Mouse (Mus musculus): Measurements from ENCODE around the gene Vrk2. TPM values are rescaled to one million over a fixed set of nuclear protein-coding genes. Genes with fewer than 3 reads are reported as not detected.

Gene Vrk2
- 59.4 and 64.5 TPM in 2 replicates for total RNA-seq (2014; fragmentation: Nextera tagmentation)
- 43.1 and 43.3 TPM in 2 replicates for total RNA-seq (2017)
- 26.1 and 33.7 TPM in 2 replicates for polyA plus RNA-seq (2012)

DNA sequence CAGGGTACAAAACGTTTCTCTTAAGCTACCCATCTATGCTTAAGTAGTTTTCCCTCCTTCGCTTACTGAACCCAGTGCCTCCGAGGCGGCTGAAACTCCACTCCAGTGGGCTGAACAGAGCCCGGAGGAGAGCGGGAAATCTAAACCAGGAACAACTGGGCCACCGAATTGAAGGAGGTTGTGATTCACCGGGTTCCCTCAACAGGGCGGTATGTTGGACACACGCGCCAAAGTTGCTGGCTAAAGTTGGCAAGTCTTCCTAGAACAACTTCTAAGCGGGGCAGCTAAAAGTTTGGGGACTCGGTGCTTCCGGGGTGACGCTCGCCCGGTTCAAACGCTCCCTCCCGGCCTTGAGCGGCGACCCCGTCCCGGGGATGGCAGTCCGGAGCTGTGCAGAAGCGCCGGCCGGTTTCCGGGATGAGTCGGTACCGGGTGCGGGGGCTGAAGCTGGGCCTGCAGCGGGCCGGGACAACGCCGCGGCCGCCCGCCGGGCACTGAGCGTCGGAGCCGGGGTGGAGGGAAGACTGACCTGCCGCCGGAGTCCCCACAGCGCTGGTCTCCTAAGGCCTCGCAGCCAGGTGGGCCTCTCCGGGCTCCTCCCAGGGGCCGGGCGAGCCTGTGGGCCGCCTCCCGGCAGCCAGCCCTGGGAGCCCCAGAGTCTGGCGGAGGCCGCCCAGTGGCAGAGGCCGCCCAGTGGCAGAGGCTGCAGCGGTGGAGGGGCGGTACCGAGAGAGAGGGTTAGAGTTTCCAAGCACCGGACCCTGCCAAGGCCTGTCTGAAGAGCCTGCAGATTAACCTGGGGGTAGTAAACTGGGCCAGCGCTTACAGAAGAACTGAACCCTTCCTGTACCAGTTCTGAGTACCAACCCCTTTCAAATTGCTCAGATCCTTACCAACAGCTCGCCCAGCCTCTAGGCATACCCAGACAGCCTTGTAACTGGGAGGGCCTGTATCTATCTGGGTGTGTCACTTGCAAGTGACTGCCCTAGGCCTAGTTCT lies at the start of gene Vrk2, which contains the start of gene Gm6899:
Vrk2 (minus strand) TSS at position 939 of the 999 bp plus-strand sequence.
Gm6899 (plus strand) TSS at position 181 of the 999 bp plus-strand sequence.
- H3K27me3 ChIP-seq (ENCODE audit: insufficient read depth, low read length) = no peaks in the 10 kb centered on the region
- no peaks in the 10 kb centered on the region for H3K9me3 ChIP-seq (replicated peaks)
- peak; percentile 89 for DNase-seq (ENCODE audit: low spot score)
- H3K36me3 ChIP-seq (replicated peaks) = peaks cover 25% of the 10 kb centered on the region
- TF ChIP-seq GATA1 (IDR thresholded peaks at IDR 0.05; ENCODE audit: borderline replicate concordance, low read length) (no peak), CTCF (IDR thresholded peaks at IDR 0.05; ENCODE audit: low read depth, low read length) (no peak), GATA2 (IDR thresholded peaks at IDR 0.05; ENCODE audit: borderline replicate concordance, low read depth, low read length) (no peak), POLR2AphosphoS5 (IDR thresholded peaks at IDR 0.05; ENCODE audit: insufficient replicate concordance, low read depth, low read length) (no peak), TAL1 (conservative IDR thresholded peaks at IDR 0.05; ENCODE audit: low read depth, low read length) (no peak)
- peaks cover 13% of the 10 kb centered on the region for H3K4me1 ChIP-seq (ENCODE audit: insufficient read depth, low read depth, low read length)
- peak within 1 kb of the TSS; percentile 83 for H3K4me3 ChIP-seq (ENCODE audit: low read depth, low read length)
- peak; percentile 82 for ATAC-seq (ENCODE audit: extremely low read depth, insufficient number of reproducible peaks, low FRiP score, poor library complexity, severe bottlenecking)

DNA sequence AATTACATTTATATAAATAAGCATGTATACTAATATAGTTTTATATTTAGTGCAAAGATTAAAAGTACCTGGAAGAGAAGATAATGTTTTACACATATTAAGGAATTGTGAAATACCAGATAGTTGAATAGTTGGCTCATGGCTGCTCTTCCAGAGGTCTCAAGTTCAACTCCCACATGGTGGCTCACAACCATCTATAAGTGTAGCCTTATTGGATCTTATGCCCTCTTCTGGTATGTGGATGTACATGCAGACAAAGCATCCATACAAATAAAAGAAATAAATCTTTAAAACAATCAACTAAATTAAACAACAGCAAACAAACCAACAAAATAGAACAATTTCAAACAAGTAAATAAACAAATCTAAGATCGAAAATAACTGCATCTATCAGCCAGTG lies 48.3 kb upstream of the Vrk2 start:
- no peak for ATAC-seq (ENCODE audit: extremely low read depth, insufficient number of reproducible peaks, low FRiP score, poor library complexity, severe bottlenecking)
- Histone ChIP-seq H3K27me3 (ENCODE audit: insufficient read depth, low read length) (no peaks in the 10 kb centered on the region; the same call in 1 of the 2 replicates), H3K9me3 (replicated peaks) (no peaks in the 10 kb centered on the region), H3K4me3 (ENCODE audit: low read depth, low read length) (no peak overlapping the region), H3K4me1 (ENCODE audit: insufficient read depth, low read depth, low read length) (peaks cover 2% of the 10 kb centered on the region; the same call in 1 of the 2 replicates), H3K36me3 (replicated peaks) (no peaks in the 10 kb centered on the region)
- DNase-seq (ENCODE audit: low spot score) = no peak
- TF ChIP-seq POLR2AphosphoS5 (IDR thresholded peaks at IDR 0.05; ENCODE audit: insufficient replicate concordance, low read depth, low read length) (no peak), GATA1 (IDR thresholded peaks at IDR 0.05; ENCODE audit: borderline replicate concordance, low read length) (no peak)

DNA sequence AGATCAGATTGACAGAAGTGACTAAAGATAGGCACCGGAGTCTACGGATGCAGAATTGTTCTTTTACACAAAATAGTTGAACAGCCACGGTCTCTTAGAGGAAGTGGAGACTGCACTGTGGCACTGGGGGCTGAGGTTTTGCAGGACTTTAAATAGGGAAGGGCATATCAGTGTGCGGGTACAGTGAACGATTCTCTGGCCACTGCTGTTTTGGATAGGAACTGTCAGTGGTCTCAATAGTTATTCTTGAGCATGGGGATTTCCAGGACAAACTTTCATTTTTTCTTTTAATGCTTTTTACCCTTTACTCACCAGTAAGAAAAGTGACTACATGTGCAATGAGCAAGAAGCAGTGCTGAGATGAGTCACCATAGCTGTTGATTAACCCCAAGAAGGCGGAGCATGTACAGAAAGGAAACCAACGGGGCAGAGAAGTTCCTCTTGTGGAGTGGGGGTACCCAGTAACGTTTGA lies 46.6 kb upstream of the Vrk2 start:
- DNase-seq (ENCODE audit: low spot score) = no peak
- Histone ChIP-seq H3K9me3 (replicated peaks) (no peaks in the 10 kb centered on the region), H3K36me3 (replicated peaks) (no peaks in the 10 kb centered on the region), H3K4me3 (ENCODE audit: low read depth, low read length) (no peak overlapping the region), H3K4me1 (ENCODE audit: insufficient read depth, low read depth, low read length) (peaks cover 2% of the 10 kb centered on the region; the same call in 1 of the 2 replicates), H3K27me3 (ENCODE audit: insufficient read depth, low read length) (peaks cover 2% of the 10 kb centered on the region; the same call in 1 of the 2 replicates)
- no peak for ATAC-seq (ENCODE audit: extremely low read depth, insufficient number of reproducible peaks, low FRiP score, poor library complexity, severe bottlenecking)
- TF ChIP-seq GATA2 (IDR thresholded peaks at IDR 0.05; ENCODE audit: borderline replicate concordance, low read depth, low read length) = no peak
- TF ChIP-seq CTCF (IDR thresholded peaks at IDR 0.05; ENCODE audit: low read depth, low read length) = no peak
- no peak for TF ChIP-seq TAL1 (conservative IDR thresholded peaks at IDR 0.05; ENCODE audit: low read depth, low read length)
- TF ChIP-seq POLR2AphosphoS5 (IDR thresholded peaks at IDR 0.05; ENCODE audit: insufficient replicate concordance, low read depth, low read length) = no peak
- no peak for TF ChIP-seq GATA1 (IDR thresholded peaks at IDR 0.05; ENCODE audit: borderline replicate concordance, low read length)

DNA sequence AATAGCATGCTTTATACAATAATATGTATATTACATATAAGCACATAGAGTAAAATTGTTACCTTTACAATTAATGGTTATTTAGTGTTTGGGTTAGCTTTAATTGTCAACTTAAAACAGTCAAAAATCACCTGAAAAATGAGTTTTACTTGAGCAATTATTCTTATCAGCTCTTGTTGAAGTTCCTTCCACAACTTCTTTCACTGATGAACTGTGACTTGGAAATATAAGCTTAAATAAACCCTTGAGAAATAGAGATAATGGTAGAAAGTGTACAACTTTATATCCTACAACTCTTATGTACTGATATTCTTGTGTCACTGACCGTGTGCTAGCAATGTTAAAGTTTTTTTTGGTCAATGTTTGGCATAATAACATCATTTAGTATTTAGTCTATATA lies 42.4 kb upstream of the Vrk2 start:
- no peak for ATAC-seq (ENCODE audit: extremely low read depth, insufficient number of reproducible peaks, low FRiP score, poor library complexity, severe bottlenecking)
- Histone ChIP-seq H3K4me1 (ENCODE audit: insufficient read depth, low read depth, low read length) (peaks cover 2% of the 10 kb centered on the region; the same call in 1 of the 2 replicates), H3K27me3 (ENCODE audit: insufficient read depth, low read length) (peaks cover 2% of the 10 kb centered on the region; the same call in 1 of the 2 replicates), H3K4me3 (ENCODE audit: low read depth, low read length) (no peak overlapping the region), H3K36me3 (replicated peaks) (no peaks in the 10 kb centered on the region), H3K9me3 (replicated peaks) (no peaks in the 10 kb centered on the region)
- DNase-seq (ENCODE audit: low spot score) = no peak
- TF ChIP-seq GATA1 (IDR thresholded peaks at IDR 0.05; ENCODE audit: borderline replicate concordance, low read length) = no peak
- no peak for TF ChIP-seq POLR2AphosphoS5 (IDR thresholded peaks at IDR 0.05; ENCODE audit: insufficient replicate concordance, low read depth, low read length)
- TF ChIP-seq TAL1 (conservative IDR thresholded peaks at IDR 0.05; ENCODE audit: low read depth, low read length) = no peak
- TF ChIP-seq GATA2 (IDR thresholded peaks at IDR 0.05; ENCODE audit: borderline replicate concordance, low read depth, low read length) = no peak
- TF ChIP-seq CTCF (IDR thresholded peaks at IDR 0.05; ENCODE audit: low read depth, low read length) = no peak

DNA sequence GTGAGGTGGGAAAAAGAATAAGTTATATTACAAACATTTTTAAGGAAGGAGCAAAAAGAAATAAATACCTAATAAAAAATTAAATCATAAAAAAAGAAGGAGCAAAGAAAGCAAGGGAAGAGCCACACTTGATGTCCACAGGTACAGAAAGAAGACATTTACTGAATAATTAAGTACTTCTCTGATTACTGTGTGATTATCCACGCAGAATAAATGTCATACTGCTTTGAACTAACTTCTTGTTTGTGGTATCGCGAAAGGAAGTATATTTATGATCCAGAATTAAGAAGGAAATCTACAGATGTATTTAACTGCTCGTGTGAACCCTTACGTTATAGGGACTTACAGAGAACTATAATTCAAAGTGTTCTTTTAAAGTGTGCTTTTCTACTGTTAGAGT lies 28.9 kb upstream of the Vrk2 start:
- TF ChIP-seq POLR2AphosphoS5 (IDR thresholded peaks at IDR 0.05; ENCODE audit: insufficient replicate concordance, low read depth, low read length) (no peak), CTCF (IDR thresholded peaks at IDR 0.05; ENCODE audit: low read depth, low read length) (no peak), TAL1 (conservative IDR thresholded peaks at IDR 0.05; ENCODE audit: low read depth, low read length) (no peak), GATA2 (IDR thresholded peaks at IDR 0.05; ENCODE audit: borderline replicate concordance, low read depth, low read length) (no peak), GATA1 (IDR thresholded peaks at IDR 0.05; ENCODE audit: borderline replicate concordance, low read length) (no peak)
- Histone ChIP-seq H3K4me3 (ENCODE audit: low read depth, low read length) (no peak overlapping the region), H3K36me3 (replicated peaks) (no peaks in the 10 kb centered on the region), H3K9me3 (replicated peaks) (no peaks in the 10 kb centered on the region), H3K4me1 (ENCODE audit: insufficient read depth, low read depth, low read length) (no peaks in the 10 kb centered on the region), H3K27me3 (ENCODE audit: insufficient read depth, low read length) (no peaks in the 10 kb centered on the region)
- DNase-seq (ENCODE audit: low spot score) (no peak), ATAC-seq (ENCODE audit: extremely low read depth, insufficient number of reproducible peaks, low FRiP score, poor library complexity, severe bottlenecking) (no peak)

All from G1E (cell line).